Mouse (Mus musculus): ENCODE data around the gene Ovch2.
A peak's percentile ranks its signal among the peaks of the same experiment; 100 is the strongest.
"Not testable (repeated sequence)": the region's sequence is repeated elsewhere in the genome, so short reads cannot be mapped to it uniquely, and the experiment has no call there.

Ovch2 gene

GRCm38 (mm10) chr7:107801108-107801507 is at the start of gene Ovch2:
Ovch2 (minus strand) TSS chr7:107801208.
- no peak for DNase-seq (ENCODE audit: low spot score)

- DNase-seq (ENCODE audit: low spot score) = not testable (repeated sequence)
Observed at GRCm38 (mm10) chr7:107847390-107847789, 46.4 kb upstream of the Ovch2 start, which contains the start of gene Olfr470. Olfr470 (minus strand) TSS chr7:107847490.

GRCm38 (mm10) chr7:107841719-107842118 is 40.7 kb upstream of the Ovch2 start:
- no peak for DNase-seq (ENCODE audit: low spot score)

GRCm38 (mm10) chr7:107825441-107825840 is 24.4 kb upstream of the Ovch2 start, which contains the start of gene Olfr469:
Olfr469 (minus strand) TSS chr7:107825541.
- not testable (repeated sequence) for DNase-seq (ENCODE audit: low spot score)

- not testable (repeated sequence) for DNase-seq (ENCODE audit: low spot score)
Observed at GRCm38 (mm10) chr7:107823867-107824266, 22.9 kb upstream of the Ovch2 start.

GRCm38 (mm10) chr7:107819442-107819841 is 18.4 kb upstream of the Ovch2 start:
- no peak for DNase-seq (ENCODE audit: low spot score)

- no peak for DNase-seq (ENCODE audit: low spot score)
Observed at GRCm38 (mm10) chr7:107811963-107812362, 11.0 kb upstream of the Ovch2 start, which contains the start of gene Olfr467. Olfr467 (plus strand) TSS chr7:107812263.

GRCm38 (mm10) chr7:107802138-107802537 is 1.1 kb upstream of the Ovch2 start:
- DNase-seq (ENCODE audit: low spot score) = no peak

- DNase-seq (ENCODE audit: low spot score) = no peak
Observed at GRCm38 (mm10) chr7:107796500-107796899, 4.5 kb downstream of the Ovch2 start.

- DNase-seq (ENCODE audit: low spot score) = no peak
Observed at GRCm38 (mm10) chr7:107787977-107788620, 12.9 kb downstream of the Ovch2 start.

- DNase-seq (ENCODE audit: low spot score) = no peak
Observed at GRCm38 (mm10) chr7:107779611-107780010, 21.4 kb downstream of the Ovch2 start.

GRCm38 (mm10) chr7:107778216-107778615 is 22.8 kb downstream of the Ovch2 start:
- no peak for DNase-seq (ENCODE audit: low spot score)

- DNase-seq (ENCODE audit: low spot score) = no peak
Observed at GRCm38 (mm10) chr7:107770812-107771211, 30.2 kb downstream of the Ovch2 start.

- no peak for DNase-seq (ENCODE audit: low spot score)
Observed at GRCm38 (mm10) chr7:107757308-107758151, 43.5 kb downstream of the Ovch2 start, which contains the start of gene Cyb5r2. Cyb5r2 (minus strand) TSS chr7:107758032.

- no peak for DNase-seq (ENCODE audit: low spot score)
Observed at GRCm38 (mm10) chr7:107756748-107757147, 44.3 kb downstream of the Ovch2 start.

- no peak for DNase-seq (ENCODE audit: low spot score)
Observed at GRCm38 (mm10) chr7:107755905-107756304, 45.1 kb downstream of the Ovch2 start.

- DNase-seq (ENCODE audit: low spot score) = no peak
Observed at GRCm38 (mm10) chr7:107752031-107752520, 48.9 kb downstream of the Ovch2 start.

- DNase-seq (ENCODE audit: low spot score) = no peak
Observed at GRCm38 (mm10) chr7:107749721-107750120, 51.3 kb downstream of the Ovch2 start.

GRCm38 (mm10) chr7:107749270-107749669 is 51.7 kb downstream of the Ovch2 start:
- DNase-seq (ENCODE audit: low spot score) = peak; percentile 10

GRCm38 (mm10) chr7:107747954-107748353 is 53.1 kb downstream of the Ovch2 start:
- peak; percentile 21 for DNase-seq (ENCODE audit: low spot score)

GRCm38 (mm10) chr7:107747476-107747875 is 53.5 kb downstream of the Ovch2 start:
- DNase-seq (ENCODE audit: low spot score) = no peak

- no peak for DNase-seq (ENCODE audit: low spot score)
Observed at GRCm38 (mm10) chr7:107746036-107746435, 55.0 kb downstream of the Ovch2 start.

GRCm38 (mm10) chr7:107745111-107745510 is 55.9 kb downstream of the Ovch2 start:
- DNase-seq (ENCODE audit: low spot score) = no peak

All from left cerebral cortex, adult 11 months (tissue).